Mouse (Mus musculus) frontal cortex, postnatal 36 days (tissue): Measurements from ENCODE around the gene Kcnc4.

ENCODE experiments used
- DNase-seq, 2 experiments: peaks; one replicate each; pipeline ENCODE4 v3.0.0; 2022; ENCODE audit warnings: low spot score in 2 of 2

The Kcnc4 gene

GRCm38 (mm10) chr3:107458528-107459195, 690 bp downstream of the Kcnc4 start:
- DNase-seq: peak in 1 of 2 experiments; percentile 63

- DNase-seq: no peak
These were observed 1.2 kb downstream of the Kcnc4 start for GRCm38 (mm10) chr3:107458104-107458503.

GRCm38 (mm10) chr3:107454280-107454679, 5.1 kb downstream of the Kcnc4 start:
- no peak for DNase-seq

- DNase-seq: no peak
These were observed 12.5 kb downstream of the Kcnc4 start for GRCm38 (mm10) chr3:107446822-107447221.

GRCm38 (mm10) chr3:107443866-107444265, 15.5 kb downstream of the Kcnc4 start:
- DNase-seq: no peak

GRCm38 (mm10) chr3:107442191-107442590, 17.2 kb downstream of the Kcnc4 start:
- DNase-seq: peak; percentile 78

GRCm38 (mm10) chr3:107441306-107441705, 18.0 kb downstream of the Kcnc4 start:
- no peak for DNase-seq

GRCm38 (mm10) chr3:107439280-107439679, 20.1 kb downstream of the Kcnc4 start:
- no peak for DNase-seq

- no peak for DNase-seq
These were observed 21.7 kb downstream of the Kcnc4 start for GRCm38 (mm10) chr3:107437666-107438065.

- no peak for DNase-seq
These were observed 22.9 kb downstream of the Kcnc4 start for GRCm38 (mm10) chr3:107436434-107436833.

- no peak for DNase-seq
These were observed 25.7 kb downstream of the Kcnc4 start for GRCm38 (mm10) chr3:107433614-107434013.

GRCm38 (mm10) chr3:107431268-107431667, 28.1 kb downstream of the Kcnc4 start:
- DNase-seq: no peak

- peak; percentile 57 to 77 for DNase-seq
These were observed 34.9 kb downstream of the Kcnc4 start for GRCm38 (mm10) chr3:107424258-107425041.

- no peak for DNase-seq
These were observed 39.2 kb downstream of the Kcnc4 start for GRCm38 (mm10) chr3:107420156-107420555.

GRCm38 (mm10) chr3:107417287-107417644, 42.1 kb downstream of the Kcnc4 start:
- DNase-seq: no peak

GRCm38 (mm10) chr3:107416541-107417286, 42.6 kb downstream of the Kcnc4 start:
- no peak for DNase-seq

GRCm38 (mm10) chr3:107413093-107413492, 46.3 kb downstream of the Kcnc4 start:
- DNase-seq: no peak

- DNase-seq: no peak
These were observed 46.8 kb downstream of the Kcnc4 start for GRCm38 (mm10) chr3:107412509-107412908.

GRCm38 (mm10) chr3:107411669-107412068, 47.7 kb downstream of the Kcnc4 start:
- peak in 1 of 2 experiments; percentile 44 for DNase-seq

GRCm38 (mm10) chr3:107401401-107401800, 58.0 kb downstream of the Kcnc4 start:
- DNase-seq: no peak

- DNase-seq: no peak
These were observed 59.2 kb downstream of the Kcnc4 start for GRCm38 (mm10) chr3:107399991-107400640.

- no peak for DNase-seq
These were observed 68.2 kb downstream of the Kcnc4 start for GRCm38 (mm10) chr3:107391198-107391597.
